Mouse (Mus musculus) hindbrain, embryonic 15.5 days (tissue): ENCODE data around the gene Ptger4. TPM values are rescaled to one million over a fixed set of nuclear protein-coding genes. Genes with fewer than 3 reads are reported as not detected.

ENCODE experiments used
- ATAC-seq: fragments of 200-750 bp; cut with Nextera tagmentation; 2 replicates; pipeline ENCODE4 v1.8.0; 2017; ENCODE audit warnings: low read depth, moderate number of reproducible peaks, moderate TSS enrichment; ENCODE audit not compliant: low FRiP score
- H3K27ac ChIP-seq: fragments of 300-500 bp; sonication (generic); replicated peaks from 2 replicates; pipeline ENCODE4 v1.5.1; 2015; ENCODE audit warnings: mild to moderate bottlenecking, inconsistent platforms
- H3K27me3 ChIP-seq: fragments of 300-500 bp; sonication (generic); 2 replicates; pipeline ENCODE4 v1.6.1; 2015; ENCODE audit warnings: control low read depth, inconsistent platforms
- H3K36me3 ChIP-seq: fragments of 300-500 bp; sonication (generic); 2 replicates; pipeline ENCODE4 v1.6.1; 2015; ENCODE audit warnings: control low read depth, inconsistent platforms
- H3K4me1 ChIP-seq: fragments of 300-500 bp; sonication (generic); replicated peaks from 2 replicates; pipeline ENCODE4 v1.6.1; 2015; ENCODE audit warnings: control low read depth, inconsistent platforms
- H3K4me2 ChIP-seq: fragments of 300-500 bp; sonication (generic); 2 replicates; pipeline ENCODE4 v1.6.1; 2015; ENCODE audit warnings: moderate library complexity, mild to moderate bottlenecking, inconsistent platforms
- H3K4me3 ChIP-seq: fragments of 300-500 bp; sonication (generic); 2 replicates; pipeline ENCODE4 v1.5.1; 2015; ENCODE audit warnings: mild to moderate bottlenecking, inconsistent platforms
- H3K9ac ChIP-seq: fragments of 300-500 bp; sonication (generic); 2 replicates; pipeline ENCODE4 v1.6.1; 2015; ENCODE audit warnings: inconsistent platforms
- H3K9me3 ChIP-seq: fragments of 300-500 bp; sonication (generic); 2 replicates; pipeline ENCODE4 v1.6.1; 2016; ENCODE audit warnings: control low read depth, inconsistent platforms
- WGBS: fragments of 180-500 bp; shearing (Covaris S2); methylation state at CpG from one replicate; pipeline ENCODE4 v1.1.7; 2015; 5-methylcytosine and 5-hydroxymethylcytosine counted together
- polyA plus RNA-seq: library from polyadenylated mRNA; unstranded; fragments of >200 nt; fragmentation: Nextera tagmentation; extraction: Ambion mirVana; gene quantifications from 2 replicates; pipeline ENCODE4 v1.2.1, GENCODE M21; 2015

Ptger4 gene
- polyA plus RNA-seq, 1 experiment from 2014 or later = 2.6 TPM

- peaks cover 8% of the 10 kb centered on the region for H3K36me3 ChIP-seq
- ATAC-seq = no peak
- H3K9ac ChIP-seq = no peak overlapping the region
- peaks cover 26% of the 10 kb centered on the region for H3K4me1 ChIP-seq
- no peak overlapping the region for H3K4me3 ChIP-seq
- H3K27ac ChIP-seq = no peak overlapping the region
- no peaks in the 10 kb centered on the region for H3K9me3 ChIP-seq
- no peaks in the 10 kb centered on the region for H3K27me3 ChIP-seq
- no peak overlapping the region for H3K4me2 ChIP-seq
- 95% methylated on average over 1 of the region's 1 CpGs for WGBS
These were observed 56.0 kb downstream of the Ptger4 start for GRCm38 (mm10) chr15:5188029-5188428.

GRCm38 (mm10) chr15:5187116-5187515 is 56.9 kb downstream of the Ptger4 start:
- Histone ChIP-seq H3K9ac (no peak overlapping the region), H3K4me3 (no peak overlapping the region), H3K27me3 (no peaks in the 10 kb centered on the region), H3K9me3 (no peaks in the 10 kb centered on the region), H3K4me2 (peak overlapping the region; percentile 81; the same call in 1 of the 2 replicates), H3K4me1 (peaks cover 26% of the 10 kb centered on the region), H3K36me3 (peaks cover 8% of the 10 kb centered on the region), H3K27ac (no peak overlapping the region)
- 65% methylated on average over 4 of the region's 4 CpGs for WGBS
- ATAC-seq = no peak

DNA sequence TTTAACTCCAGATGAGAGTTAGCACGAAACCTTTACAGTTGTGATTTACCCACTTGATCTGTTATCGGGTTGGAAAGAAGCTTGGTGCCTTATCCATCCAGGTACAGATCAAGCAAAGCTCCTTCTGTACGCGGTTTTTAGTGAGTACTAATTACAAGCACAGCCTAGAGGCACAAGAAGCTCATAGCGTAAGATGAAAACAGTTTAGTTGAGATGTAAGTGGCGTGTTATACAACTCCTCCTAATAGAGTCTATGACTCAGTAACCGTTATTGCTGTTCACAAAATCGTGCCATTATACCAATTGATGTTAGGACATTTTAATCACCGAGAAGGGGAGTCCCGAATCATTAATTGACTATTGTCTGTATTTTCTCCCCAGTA is 57.7 kb downstream of the Ptger4 start:
- Histone ChIP-seq H3K4me2 (peak overlapping the region; percentile 81), H3K27ac (peak overlapping the region; percentile 87; the same call in 1 of the 2 replicates), H3K4me1 (peaks cover 26% of the 10 kb centered on the region), H3K9me3 (no peaks in the 10 kb centered on the region), H3K36me3 (peaks cover 8% of the 10 kb centered on the region), H3K4me3 (peak overlapping the region; percentile 94), H3K9ac (peak overlapping the region; percentile 85), H3K27me3 (no peaks in the 10 kb centered on the region)
- 35% methylated on average over 10 of the region's 10 CpGs for WGBS
- no peak for ATAC-seq

GRCm38 (mm10) chr15:5185366-5186292 is 58.4 kb downstream of the Ptger4 start, which contains the start of gene Ttc33:
Gene Ttc33 (plus strand): TSS chr15:5185525.
- Histone ChIP-seq H3K27ac (peak within 1 kb of the TSS; percentile 87), H3K4me1 (peaks cover 26% of the 10 kb centered on the region), H3K4me3 (peak within 1 kb of the TSS; percentile 94), H3K9ac (peak within 1 kb of the TSS; percentile 85), H3K4me2 (peak within 1 kb of the TSS; percentile 81), H3K36me3 (peaks cover 3% of the 10 kb centered on the region; the same call in 1 of the 2 replicates), H3K9me3 (no peaks in the 10 kb centered on the region), H3K27me3 (no peaks in the 10 kb centered on the region)
- peak; percentile 90 for ATAC-seq
- WGBS = under 1% methylated on average over 55 of the region's 55 CpGs

GRCm38 (mm10) chr15:5184668-5185330 is 59.2 kb downstream of the Ptger4 start:
- Histone ChIP-seq H3K4me3 (peak overlapping the region; percentile 94), H3K9me3 (no peaks in the 10 kb centered on the region), H3K4me2 (peak overlapping the region; percentile 81), H3K27ac (peak overlapping the region; percentile 87), H3K36me3 (no peaks in the 10 kb centered on the region), H3K4me1 (peaks cover 26% of the 10 kb centered on the region), H3K9ac (peak overlapping the region; percentile 85), H3K27me3 (no peaks in the 10 kb centered on the region)
- peak; percentile 54 for ATAC-seq
- WGBS = 48% methylated on average over 10 of the region's 11 CpGs

DNA sequence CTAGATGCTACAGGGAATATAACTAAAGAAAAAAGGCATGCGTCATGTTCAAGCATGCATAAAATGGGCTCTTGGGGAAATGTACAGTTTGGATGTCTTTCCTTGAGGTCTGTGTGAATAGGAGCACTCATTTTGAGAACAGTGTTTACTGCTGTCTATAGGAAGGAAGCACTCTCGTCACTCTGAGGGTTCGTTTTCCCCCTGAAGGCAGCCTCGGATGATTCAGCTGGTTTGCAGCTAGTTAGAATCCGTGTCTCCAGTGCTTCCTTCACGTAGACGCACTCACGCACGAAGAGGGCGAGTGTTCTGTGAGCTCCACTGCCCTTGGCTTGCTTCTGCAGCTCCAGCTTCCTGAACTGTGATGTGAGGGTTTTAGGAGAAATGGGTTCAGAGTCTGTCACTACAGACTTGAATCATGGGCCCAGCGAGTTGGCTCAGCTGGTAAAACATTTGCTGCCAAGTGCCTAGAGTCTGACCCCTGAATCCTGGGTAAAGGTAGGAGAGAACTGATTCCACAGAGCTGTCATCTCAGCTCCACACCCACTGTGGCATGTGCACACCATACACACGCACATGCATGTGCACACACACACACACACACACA is 70.7 kb downstream of the Ptger4 start:
- Histone ChIP-seq H3K27ac (no peak overlapping the region), H3K9ac (no peak overlapping the region), H3K9me3 (no peaks in the 10 kb centered on the region), H3K4me1 (no peaks in the 10 kb centered on the region), H3K36me3 (peaks cover 56% of the 10 kb centered on the region), H3K27me3 (no peaks in the 10 kb centered on the region), H3K4me2 (no peak overlapping the region), H3K4me3 (no peak overlapping the region)
- WGBS = 93% methylated on average over 12 of the region's 12 CpGs
- ATAC-seq = no peak

DNA sequence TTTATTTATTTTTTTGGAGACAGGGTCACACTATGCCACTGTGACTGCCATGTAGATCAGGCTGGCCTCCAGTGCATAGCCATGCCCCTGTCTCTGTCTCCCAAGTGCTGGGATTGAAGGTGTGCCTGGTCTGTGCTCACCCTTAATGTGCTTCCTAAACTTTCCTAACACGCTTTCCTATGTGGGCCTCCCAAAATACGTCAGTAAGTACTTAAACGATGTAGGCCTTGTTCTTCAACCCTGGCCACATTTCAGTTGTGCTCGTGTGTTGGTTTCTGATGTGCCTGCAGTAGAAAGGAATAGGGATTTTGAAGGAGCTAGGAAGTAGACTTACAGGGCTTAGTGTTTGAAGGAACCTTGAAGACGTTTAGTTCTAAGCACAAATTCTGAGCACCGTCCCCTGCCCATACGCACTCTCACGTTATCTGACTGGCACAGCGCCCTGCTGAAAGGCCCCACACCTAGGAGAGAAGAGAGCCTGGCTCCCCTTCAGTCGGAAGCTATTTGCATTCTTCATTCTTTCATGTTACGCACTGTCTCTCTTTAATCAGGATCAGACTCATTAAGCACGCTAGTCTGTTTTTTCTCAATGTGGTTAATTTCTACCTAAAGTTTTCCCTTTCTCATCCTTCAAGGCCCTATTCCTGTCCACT is 78.7 kb downstream of the Ptger4 start:
- no peak for ATAC-seq
- H3K36me3 ChIP-seq = peaks cover 30% of the 10 kb centered on the region
- WGBS = 82% methylated on average over 12 of the region's 12 CpGs

DNA sequence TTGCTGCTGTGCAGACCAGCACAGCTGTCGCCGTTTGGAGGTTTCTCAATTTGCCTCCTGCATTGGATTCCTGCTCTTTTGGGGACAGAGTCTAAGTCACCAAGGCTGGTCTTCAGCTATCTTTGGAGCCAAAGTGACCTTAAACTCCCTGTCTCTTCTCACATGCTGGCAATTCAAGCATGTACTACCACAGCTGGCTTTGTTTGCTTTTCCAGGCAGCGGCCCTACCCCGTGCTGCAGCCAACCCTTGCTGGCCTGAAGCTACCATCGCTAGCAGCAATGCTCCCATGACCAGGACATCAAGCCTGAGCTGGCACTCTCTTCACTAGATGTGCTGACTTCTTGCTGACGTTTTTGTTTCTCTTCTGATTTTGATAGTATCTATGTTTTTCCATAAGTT is 85.2 kb downstream of the Ptger4 start:
- Histone ChIP-seq H3K9me3 (no peaks in the 10 kb centered on the region), H3K27ac (no peak overlapping the region), H3K4me3 (no peak overlapping the region), H3K27me3 (no peaks in the 10 kb centered on the region), H3K36me3 (peaks cover 6% of the 10 kb centered on the region; the same call in 1 of the 2 replicates), H3K4me2 (no peak overlapping the region), H3K9ac (no peak overlapping the region), H3K4me1 (peaks cover 6% of the 10 kb centered on the region; the same call in 1 of the 2 replicates)
- no peak for ATAC-seq
- WGBS = 86% methylated on average over 6 of the region's 6 CpGs

More for the DNA sequence above, 78.7 kb downstream of the Ptger4 start:
- no peaks in the 10 kb centered on the region for H3K4me1 ChIP-seq
- no peak overlapping the region for H3K27ac ChIP-seq
- no peak overlapping the region for H3K9ac ChIP-seq
- H3K9me3 ChIP-seq = no peaks in the 10 kb centered on the region
- H3K27me3 ChIP-seq = no peaks in the 10 kb centered on the region
- no peak overlapping the region for H3K4me3 ChIP-seq
- H3K4me2 ChIP-seq = no peak overlapping the region

GRCm38 (mm10) chr15:5157386-5157785 is 86.6 kb downstream of the Ptger4 start:
- Histone ChIP-seq H3K4me3 (no peak overlapping the region), H3K27me3 (no peaks in the 10 kb centered on the region), H3K27ac (no peak overlapping the region), H3K9me3 (no peaks in the 10 kb centered on the region), H3K36me3 (peaks cover 4% of the 10 kb centered on the region; the same call in 1 of the 2 replicates), H3K4me1 (peaks cover 6% of the 10 kb centered on the region; the same call in 1 of the 2 replicates), H3K9ac (no peak overlapping the region), H3K4me2 (no peak overlapping the region)
- WGBS = 55% methylated on average over 1 of the region's 1 CpGs
- ATAC-seq = no peak
